Mouse (Mus musculus) spleen, adult 2 months (tissue): ENCODE results near the gene Grap2.

Experiments used
- CTCF ChIP-seq: fragments of 200-500 bp; IDR thresholded peaks from 2 replicates; pipeline ENCODE4 v1.5.1; 2011; ENCODE audit warnings: mild to moderate bottlenecking, inconsistent platforms; ENCODE audit not compliant: insufficient read depth, insufficient read length, insufficient replicate concordance; ENCODE audit errors: extremely low read depth
- POLR2A ChIP-seq: fragments of 200-500 bp; IDR thresholded peaks from 2 replicates; pipeline ENCODE4 v1.6.1; 2011; ENCODE audit warnings: low read depth, low read length, inconsistent platforms

GRCm38 (mm10) chr15:80567139-80567538 lies 5.3 kb upstream of the Grap2 start:
- TF ChIP-seq POLR2A (no peak), CTCF (no peak)
